Mouse (Mus musculus): ENCODE results near the gene Mat1a. TPM values are rescaled to one million over a fixed set of nuclear protein-coding genes. Genes with fewer than 3 reads are reported as not detected.

Gene Mat1a
- 0.27 TPM for polyA plus RNA-seq (2015; fragmentation: Illumina TruSeq; extraction: RNeasy Lipid Tissue Mini Kit (QIAGEN cat#74804); ENCODE audit: low read depth, low replicate concordance)

DNA sequence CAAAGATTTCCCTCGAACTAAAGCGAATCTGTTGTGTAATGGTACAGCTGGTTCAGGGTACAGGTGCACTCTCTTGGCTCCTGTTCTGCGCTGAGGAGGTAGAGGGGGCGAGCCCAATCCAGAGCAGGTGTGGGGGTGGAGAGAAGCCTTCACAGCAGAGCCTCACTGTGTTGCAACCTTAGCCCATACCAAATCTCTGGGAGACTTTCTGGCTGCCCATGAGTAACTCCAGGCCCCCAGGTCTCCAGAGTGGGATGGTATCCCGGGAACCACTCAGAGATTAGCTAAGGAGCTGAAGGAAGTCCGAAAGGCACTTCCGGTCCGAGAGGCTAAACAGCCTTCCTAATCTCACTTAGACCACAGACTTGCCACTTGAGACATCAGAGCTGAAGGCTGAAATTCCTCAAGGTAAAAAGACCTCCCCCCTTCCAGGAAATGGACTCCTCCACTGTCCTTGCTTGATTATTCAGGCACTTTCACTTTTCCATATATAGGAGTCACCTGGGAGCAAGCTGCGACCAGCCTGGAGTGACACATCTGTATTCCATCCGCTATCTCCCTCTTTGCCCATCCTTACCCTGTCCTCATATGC lies at the start of gene Mat1a:
Gene Mat1a, plus strand, starts transcription at position 183 of the 592 bp plus-strand sequence.

DNA sequence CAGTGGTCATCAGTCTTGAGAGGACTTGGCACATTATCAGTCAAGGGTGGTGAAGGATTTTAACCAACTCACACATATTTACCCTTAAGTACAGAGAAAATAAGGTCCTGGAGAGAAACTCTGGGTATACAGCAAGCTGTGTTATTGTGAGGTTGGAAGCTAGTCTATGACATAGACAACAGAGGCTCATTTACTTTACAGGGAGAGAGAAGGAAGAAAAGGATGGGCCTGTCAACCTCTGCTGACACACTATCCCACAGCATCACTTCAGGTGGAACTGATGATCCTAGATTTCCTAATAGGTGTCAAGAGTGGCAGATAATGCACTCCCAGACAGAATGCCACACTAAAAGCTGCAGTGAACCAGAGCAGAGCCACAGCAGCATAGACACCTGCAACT lies 35.7 kb upstream of the Mat1a start, which contains the start of gene Dydc2:
Gene Dydc2, minus strand, starts transcription at position 101 of the 400 bp plus-strand sequence.

DNA sequence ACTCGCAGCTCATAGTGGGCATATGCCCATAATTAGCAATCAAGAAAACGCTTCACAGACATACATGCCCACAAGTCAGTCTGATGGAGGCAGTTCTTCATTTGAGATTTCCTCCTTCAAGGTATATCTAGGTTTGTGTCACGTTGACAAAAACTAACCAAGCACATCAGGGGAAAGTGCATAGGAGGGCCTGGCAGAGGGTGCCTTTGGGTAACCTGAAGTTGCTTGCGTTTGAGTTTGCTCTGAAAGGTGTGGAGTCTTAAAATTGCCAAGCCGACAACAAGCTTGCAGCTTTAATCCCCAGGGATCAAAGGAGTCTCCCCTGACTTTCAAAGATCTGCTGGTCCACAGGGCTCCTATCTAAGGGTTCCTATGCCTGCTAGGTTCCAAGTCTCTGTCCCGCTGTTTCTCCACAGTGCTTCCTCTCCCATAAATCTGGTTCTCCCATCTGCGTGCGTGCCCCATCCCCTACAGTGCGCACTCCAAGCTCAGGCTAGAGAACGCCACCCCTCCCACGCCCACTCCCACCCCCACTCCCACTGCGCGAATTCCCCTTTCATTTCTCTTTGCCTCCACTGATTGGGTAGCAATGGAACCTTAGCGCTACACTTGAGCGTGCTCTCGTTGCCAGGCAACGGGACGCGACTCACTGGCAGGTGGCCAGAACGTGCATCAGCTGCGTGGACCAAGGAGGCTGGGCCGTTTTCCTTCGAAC lies 32.4 kb upstream of the Mat1a start, which contains the start of gene Dydc1:
Gene Dydc1, plus strand, starts transcription at position 683 of the 715 bp plus-strand sequence.

GRCm38 (mm10) chr14:41131540-41131939 lies 26.7 kb downstream of the Mat1a start, which contains the start of gene Sftpa1:
TSS of gene Sftpa1 (plus strand) at chr14:41131782.

DNA sequence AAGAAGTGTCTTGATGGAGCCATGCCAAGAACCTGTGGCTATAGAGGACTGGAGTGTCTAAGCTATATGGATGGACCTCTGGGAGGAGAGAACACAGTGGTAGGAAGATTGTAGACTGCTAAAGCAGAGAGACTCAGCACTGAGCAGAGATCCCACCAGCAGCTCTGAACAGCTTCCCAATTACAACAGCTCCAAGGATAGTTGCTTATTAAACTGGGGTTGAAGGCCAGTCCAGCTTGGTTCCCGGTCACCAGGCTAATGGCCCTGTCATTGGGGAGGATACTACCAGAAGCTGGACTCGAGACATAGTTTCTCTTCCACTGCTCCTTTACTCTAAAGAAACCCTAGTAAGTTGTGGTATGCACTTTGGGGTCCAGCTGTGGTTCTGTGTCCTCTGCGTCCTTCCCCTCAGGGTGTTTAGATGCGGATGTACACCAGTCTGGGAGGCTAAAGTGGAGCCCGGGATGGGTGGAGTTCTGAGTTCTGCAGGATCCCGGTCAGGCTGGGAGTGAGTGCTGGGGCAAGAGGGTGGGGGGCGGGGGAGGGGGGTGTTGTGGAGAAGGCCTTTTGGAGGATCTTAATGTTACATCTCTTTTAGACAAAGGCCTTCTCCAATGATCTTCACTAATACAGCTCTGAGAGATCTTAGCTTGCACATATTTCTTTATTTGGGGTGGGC lies 46.5 kb downstream of the Mat1a start, which contains the start of gene Mbl1:
Gene Mbl1, plus strand, starts transcription at position 239 of the 679 bp plus-strand sequence.

Other genes starting within 250 kb of the Mat1a start
- 1.3 TPM for gene Sh2d4b, start 211.8 kb upstream of the Mat1a start, polyA plus RNA-seq (2015; fragmentation: Illumina TruSeq; extraction: RNeasy Lipid Tissue Mini Kit (QIAGEN cat#74804); ENCODE audit: low read depth, low replicate concordance)
- 40.9 TPM for gene Tspan14, start 138.2 kb upstream of the Mat1a start, polyA plus RNA-seq (2015; fragmentation: Illumina TruSeq; extraction: RNeasy Lipid Tissue Mini Kit (QIAGEN cat#74804); ENCODE audit: low read depth, low replicate concordance)
- 189 TPM for gene Fam213a, start 91.2 kb upstream of the Mat1a start, polyA plus RNA-seq (2015; fragmentation: Illumina TruSeq; extraction: RNeasy Lipid Tissue Mini Kit (QIAGEN cat#74804); ENCODE audit: low read depth, low replicate concordance)
- gene Dydc2, start 35.8 kb upstream of the Mat1a start, polyA plus RNA-seq (2015; fragmentation: Illumina TruSeq; extraction: RNeasy Lipid Tissue Mini Kit (QIAGEN cat#74804); ENCODE audit: low read depth, low replicate concordance): 1.5 TPM
- gene Dydc1, start 32.1 kb upstream of the Mat1a start, polyA plus RNA-seq (2015; fragmentation: Illumina TruSeq; extraction: RNeasy Lipid Tissue Mini Kit (QIAGEN cat#74804); ENCODE audit: low read depth, low replicate concordance): not detected
- gene Sftpa1, start 26.7 kb downstream of the Mat1a start, polyA plus RNA-seq (2015; fragmentation: Illumina TruSeq; extraction: RNeasy Lipid Tissue Mini Kit (QIAGEN cat#74804); ENCODE audit: low read depth, low replicate concordance): not detected
- gene Mbl1, start 46.4 kb downstream of the Mat1a start, polyA plus RNA-seq (2015; fragmentation: Illumina TruSeq; extraction: RNeasy Lipid Tissue Mini Kit (QIAGEN cat#74804); ENCODE audit: low read depth, low replicate concordance): not detected
- gene Sftpd, start 80.1 kb downstream of the Mat1a start, polyA plus RNA-seq (2015; fragmentation: Illumina TruSeq; extraction: RNeasy Lipid Tissue Mini Kit (QIAGEN cat#74804); ENCODE audit: low read depth, low replicate concordance): not detected
- gene Gm2832, start 173.8 kb downstream of the Mat1a start, polyA plus RNA-seq (2015; fragmentation: Illumina TruSeq; extraction: RNeasy Lipid Tissue Mini Kit (QIAGEN cat#74804); ENCODE audit: low read depth, low replicate concordance): not detected
- not detected for gene Gm5798, start 243.6 kb downstream of the Mat1a start, polyA plus RNA-seq (2015; fragmentation: Illumina TruSeq; extraction: RNeasy Lipid Tissue Mini Kit (QIAGEN cat#74804); ENCODE audit: low read depth, low replicate concordance)